Mouse (Mus musculus) cerebellum, adult 11 months (tissue): ENCODE results near the gene Lars2.

Experiments
- DNase-seq: peaks from one replicate; pipeline ENCODE4 v3.0.0; 2022

Gene Lars2

DNA sequence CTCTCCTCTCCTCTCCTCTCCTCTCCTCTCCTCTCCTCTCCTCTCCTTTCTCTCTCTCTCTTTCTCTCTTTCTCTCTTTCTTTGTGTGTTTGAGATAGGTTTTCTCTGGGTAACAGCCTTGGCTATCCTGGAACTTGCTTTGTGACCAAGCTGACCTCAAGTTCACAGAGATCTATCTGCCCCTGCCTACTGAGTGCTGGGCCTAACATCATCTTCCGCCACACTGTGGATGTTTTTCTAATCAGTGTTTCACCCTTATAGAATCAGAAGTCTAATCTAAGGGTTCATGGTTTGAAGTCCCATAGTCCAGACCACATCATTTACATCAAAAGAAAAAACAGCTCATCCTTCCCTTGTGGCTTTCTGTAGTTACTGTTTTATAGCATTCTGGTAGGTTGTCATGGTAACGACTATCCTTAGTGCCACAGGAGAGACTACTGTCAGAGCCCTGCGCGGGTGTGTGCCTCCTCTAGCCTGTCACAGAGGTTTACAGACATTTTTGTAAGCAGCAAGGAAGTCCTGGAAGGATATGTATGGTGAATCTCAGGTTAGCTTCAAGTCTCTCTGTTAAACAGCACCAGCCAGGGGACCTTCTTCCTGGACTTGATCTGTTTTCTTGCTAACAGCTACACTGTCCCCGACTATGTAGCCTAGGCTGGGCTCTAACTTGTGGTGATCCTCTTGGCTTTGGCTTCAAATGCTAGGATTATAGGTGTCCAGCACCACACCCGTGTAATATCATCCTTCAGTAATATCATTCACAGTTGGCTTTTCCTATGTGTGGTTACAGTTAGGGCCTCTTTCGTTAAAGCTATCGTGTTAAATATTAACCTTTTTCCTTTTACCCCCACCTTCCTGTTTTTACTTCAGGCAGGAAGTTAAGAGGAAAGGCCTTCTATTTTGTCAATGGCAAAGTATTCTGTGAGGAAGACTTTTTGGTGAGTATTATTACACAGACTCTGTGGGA is 143.2 kb downstream of the Lars2 start:
- no peak for DNase-seq

DNA sequence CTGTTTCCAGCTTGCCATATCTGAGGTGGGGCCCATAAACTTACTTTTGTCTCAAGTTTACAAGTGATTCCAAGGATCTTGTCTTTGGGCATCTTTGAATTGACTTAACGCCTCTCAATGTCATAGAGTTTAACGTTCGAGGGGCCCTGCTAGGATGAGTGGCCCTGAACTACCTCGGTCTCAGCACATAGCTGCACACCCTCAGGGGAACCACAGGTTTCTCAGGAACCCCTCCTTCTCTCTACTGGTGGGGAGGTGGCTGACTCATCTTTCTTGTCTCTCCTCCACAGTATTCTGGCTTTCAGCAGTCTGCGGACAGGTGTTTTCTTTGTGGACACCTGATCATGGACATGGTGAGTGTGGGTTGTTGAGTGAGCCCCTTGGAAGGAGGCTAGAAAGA is 144.2 kb downstream of the Lars2 start:
- no peak for DNase-seq
